Mouse (Mus musculus) midbrain, embryonic 11.5 days (tissue): Measurements from ENCODE around the gene Gaa. TPM values are rescaled to one million over a fixed set of nuclear protein-coding genes. Genes with fewer than 3 reads are reported as not detected.
A peak's percentile ranks its signal among the peaks of the same experiment; 100 is the strongest.

Experiments
- ATAC-seq: fragments of 200-750 bp; cut with Nextera tagmentation; 2 replicates; pipeline ENCODE4 v1.8.0; 2017; ENCODE audit warnings: moderate TSS enrichment, moderate library complexity; ENCODE audit not compliant: low FRiP score
- DNase-seq: peaks from one replicate; pipeline ENCODE4 v3.0.0; 2015; ENCODE audit warnings: low spot score; ENCODE audit errors: missing footprints
- H3K27ac ChIP-seq: fragments of 300-500 bp; sonication (generic); 2 replicates; pipeline ENCODE4 v1.5.1; 2014; ENCODE audit warnings: low read depth, low read length
- H3K27me3 ChIP-seq: fragments of 300-500 bp; sonication (generic); 2 replicates; pipeline ENCODE4 v1.6.1; 2014; ENCODE audit warnings: mild to moderate bottlenecking, low read length, moderate library complexity, mixed read lengths; ENCODE audit not compliant: control insufficient read depth, insufficient read depth
- H3K36me3 ChIP-seq: fragments of 300-500 bp; sonication (generic); 2 replicates; pipeline ENCODE4 v1.6.1; 2014; ENCODE audit warnings: mild to moderate bottlenecking, low read length, moderate library complexity, mixed read lengths; ENCODE audit not compliant: control insufficient read depth, insufficient read depth
- H3K4me1 ChIP-seq: fragments of 300-500 bp; sonication (generic); 2 replicates; pipeline ENCODE4 v1.6.1; 2014; ENCODE audit warnings: low read length; ENCODE audit not compliant: control insufficient read depth, insufficient read depth
- H3K4me2 ChIP-seq: fragments of 300-500 bp; sonication (generic); 2 replicates; pipeline ENCODE4 v1.6.1; 2014; ENCODE audit warnings: mild to moderate bottlenecking, moderate library complexity
- H3K4me3 ChIP-seq: fragments of 300-500 bp; sonication (generic); 2 replicates; pipeline ENCODE4 v1.5.1; 2014; ENCODE audit warnings: low read depth, low read length
- H3K9ac ChIP-seq: fragments of 300-500 bp; sonication (generic); 2 replicates; pipeline ENCODE4 v1.6.1; 2014; ENCODE audit warnings: low read length
- H3K9me3 ChIP-seq: fragments of 300-500 bp; sonication (generic); 2 replicates; pipeline ENCODE4 v1.6.1; 2016; ENCODE audit warnings: low read length; ENCODE audit not compliant: control insufficient read depth
- WGBS: fragments of 180-500 bp; shearing (Covaris S2); extraction: QIAGEN DNeasy Blood & Tissue Kit; methylation state at CpG from one replicate; pipeline ENCODE4 v1.1.7; 2014; 5-methylcytosine and 5-hydroxymethylcytosine counted together
- polyA plus RNA-seq: library from polyadenylated mRNA; unstranded; fragments of >200 nt; fragmentation: Nextera tagmentation; extraction: Ambion mirVana; gene quantifications from 2 replicates; pipeline ENCODE4 v1.2.1, GENCODE M21; 2014

Gaa gene
- polyA plus RNA-seq, 1 experiment from 2014 or later: 19.0 TPM

GRCm38 (mm10) chr11:119307916-119308315, 40.2 kb downstream of the Gaa start:
- Histone ChIP-seq H3K9ac (no peak overlapping the region), H3K9me3 (no peaks in the 10 kb centered on the region), H3K4me1 (no peaks in the 10 kb centered on the region), H3K4me3 (no peak overlapping the region), H3K4me2 (no peak overlapping the region), H3K27ac (no peak overlapping the region), H3K27me3 (no peaks in the 10 kb centered on the region), H3K36me3 (no peaks in the 10 kb centered on the region)
- 42% methylated on average over 11 of the region's 11 CpGs for WGBS
- no peak for DNase-seq
- ATAC-seq: no peak

- Histone ChIP-seq H3K9ac (no peak overlapping the region), H3K27me3 (no peaks in the 10 kb centered on the region), H3K9me3 (no peaks in the 10 kb centered on the region), H3K4me1 (no peaks in the 10 kb centered on the region), H3K27ac (no peak overlapping the region), H3K4me3 (no peak overlapping the region), H3K36me3 (no peaks in the 10 kb centered on the region), H3K4me2 (no peak overlapping the region)
- 15% methylated on average over 10 of the region's 10 CpGs for WGBS
- ATAC-seq (no peak), DNase-seq (peak; percentile 41)
These were observed 42.9 kb downstream of the Gaa start for GRCm38 (mm10) chr11:119310621-119311020.

- Histone ChIP-seq H3K27ac (no peak overlapping the region), H3K4me3 (no peak overlapping the region), H3K4me2 (no peak overlapping the region), H3K36me3 (no peaks in the 10 kb centered on the region), H3K9ac (no peak overlapping the region), H3K27me3 (no peaks in the 10 kb centered on the region), H3K4me1 (no peaks in the 10 kb centered on the region), H3K9me3 (no peaks in the 10 kb centered on the region)
- WGBS: 84% methylated on average over 17 of the region's 17 CpGs
- no peak for DNase-seq
- ATAC-seq: no peak
These were observed 46.7 kb downstream of the Gaa start for GRCm38 (mm10) chr11:119314252-119314936.

GRCm38 (mm10) chr11:119316720-119317119, 49.0 kb downstream of the Gaa start:
- no peaks in the 10 kb centered on the region for H3K36me3 ChIP-seq
- 88% methylated on average over 4 of the region's 4 CpGs for WGBS
- H3K4me1 ChIP-seq: no peaks in the 10 kb centered on the region
- H3K27me3 ChIP-seq: no peaks in the 10 kb centered on the region
- H3K9me3 ChIP-seq: no peaks in the 10 kb centered on the region
- no peak overlapping the region for H3K4me2 ChIP-seq
- H3K27ac ChIP-seq: no peak overlapping the region
- H3K4me3 ChIP-seq: no peak overlapping the region
- ATAC-seq (no peak), DNase-seq (no peak)
- no peak overlapping the region for H3K9ac ChIP-seq

- Histone ChIP-seq H3K27ac (no peak overlapping the region), H3K9ac (no peak overlapping the region), H3K36me3 (no peaks in the 10 kb centered on the region), H3K4me1 (no peaks in the 10 kb centered on the region), H3K27me3 (no peaks in the 10 kb centered on the region), H3K9me3 (peaks cover 3% of the 10 kb centered on the region; the same call in 1 of the 2 replicates), H3K4me2 (no peak overlapping the region), H3K4me3 (no peak overlapping the region)
- ATAC-seq: no peak
- no peak for DNase-seq
- 82% methylated on average over 13 of the region's 13 CpGs for WGBS
These were observed 54.8 kb downstream of the Gaa start for GRCm38 (mm10) chr11:119322521-119322920.

GRCm38 (mm10) chr11:119325068-119325467, 57.4 kb downstream of the Gaa start:
- Histone ChIP-seq H3K27ac (no peak overlapping the region), H3K27me3 (no peaks in the 10 kb centered on the region), H3K4me2 (no peak overlapping the region), H3K9me3 (peaks cover 3% of the 10 kb centered on the region; the same call in 1 of the 2 replicates), H3K36me3 (no peaks in the 10 kb centered on the region), H3K4me1 (no peaks in the 10 kb centered on the region), H3K4me3 (no peak overlapping the region), H3K9ac (no peak overlapping the region)
- ATAC-seq: no peak
- no peak for DNase-seq
- 75% methylated on average over 1 of the region's 1 CpGs for WGBS

- Histone ChIP-seq H3K4me2 (no peak overlapping the region), H3K27ac (no peak overlapping the region), H3K27me3 (no peaks in the 10 kb centered on the region; the same call in 1 of the 2 replicates), H3K4me3 (no peak overlapping the region), H3K9me3 (no peaks in the 10 kb centered on the region), H3K4me1 (no peaks in the 10 kb centered on the region), H3K9ac (no peak overlapping the region), H3K36me3 (no peaks in the 10 kb centered on the region)
- WGBS: 66% methylated on average over 4 of the region's 4 CpGs
- no peak for DNase-seq
- ATAC-seq: no peak
These were observed 62.9 kb downstream of the Gaa start for GRCm38 (mm10) chr11:119330592-119330991.

GRCm38 (mm10) chr11:119331970-119332369, 64.3 kb downstream of the Gaa start:
- no peaks in the 10 kb centered on the region for H3K4me1 ChIP-seq
- DNase-seq (no peak), ATAC-seq (no peak)
- H3K27ac ChIP-seq: no peak overlapping the region
- H3K27me3 ChIP-seq: no peaks in the 10 kb centered on the region; the same call in 1 of the 2 replicates
- H3K4me3 ChIP-seq: no peak overlapping the region
- no peak overlapping the region for H3K4me2 ChIP-seq
- no peaks in the 10 kb centered on the region for H3K9me3 ChIP-seq
- H3K36me3 ChIP-seq: no peaks in the 10 kb centered on the region
- H3K9ac ChIP-seq: no peak overlapping the region
- WGBS: 52% methylated on average over 3 of the region's 3 CpGs
